Mouse (Mus musculus): ENCODE data around the gene Mrpl44.

DNA sequence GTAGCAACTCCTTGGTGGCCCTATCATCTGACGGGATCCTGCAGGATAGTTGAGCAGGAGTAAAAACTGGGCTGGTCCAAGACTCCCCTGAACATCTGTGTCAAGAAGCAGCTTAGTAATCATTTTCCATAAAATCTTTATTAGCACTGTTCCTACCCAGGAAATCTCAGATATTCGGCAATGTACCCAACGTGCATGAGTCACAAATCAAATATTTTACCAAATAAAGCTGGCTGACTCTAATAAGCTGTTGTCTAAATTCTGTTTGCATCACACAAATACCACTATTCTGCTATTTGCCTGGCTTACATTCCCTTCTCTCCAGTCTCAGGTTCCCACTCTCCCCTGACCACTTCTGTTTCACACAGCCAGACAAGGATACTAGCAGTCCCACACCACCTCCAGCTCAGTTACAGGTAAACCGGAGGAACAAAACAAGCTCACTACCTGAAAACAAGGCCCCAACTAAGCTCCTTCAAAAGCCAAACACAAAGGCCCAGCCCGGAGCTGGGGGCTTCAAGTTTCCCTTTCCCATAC, 16.3 kb upstream of the Mrpl44 start:
- TF ChIP-seq CTCF (IDR thresholded peaks at IDR 0.05) (no peak), EP300 (IDR thresholded peaks at IDR 0.05; ENCODE audit: insufficient read depth, low read depth, low read length) (no peak)

All from heart, adult 2 months (tissue).